Mouse (Mus musculus): ENCODE results near the gene Capn5.

The Capn5 gene

GRCm38 (mm10) chr7:98145842-98146446 lies 32.1 kb downstream of the Capn5 start:
- no peak for DNase-seq

- no peak for DNase-seq
These were observed 32.7 kb downstream of the Capn5 start, which contains the start of gene Omp for GRCm38 (mm10) chr7:98145402-98145801. TSS of gene Omp (minus strand) at chr7:98145502.

- no peak for DNase-seq
These were observed 35.4 kb downstream of the Capn5 start for GRCm38 (mm10) chr7:98142648-98143047.

- DNase-seq: no peak
These were observed 35.8 kb downstream of the Capn5 start for GRCm38 (mm10) chr7:98142247-98142646.

- DNase-seq: peak; percentile 37
These were observed 36.9 kb downstream of the Capn5 start for GRCm38 (mm10) chr7:98141206-98141605.

- no peak for DNase-seq
These were observed 37.5 kb downstream of the Capn5 start for GRCm38 (mm10) chr7:98140597-98140996.

GRCm38 (mm10) chr7:98139216-98139615 lies 38.9 kb downstream of the Capn5 start:
- DNase-seq: no peak

GRCm38 (mm10) chr7:98137995-98138394 lies 40.1 kb downstream of the Capn5 start:
- no peak for DNase-seq

- no peak for DNase-seq
These were observed 40.5 kb downstream of the Capn5 start for GRCm38 (mm10) chr7:98137583-98137982.

- no peak for DNase-seq
These were observed 46.3 kb downstream of the Capn5 start for GRCm38 (mm10) chr7:98131751-98132150.

GRCm38 (mm10) chr7:98125473-98125872 lies 52.6 kb downstream of the Capn5 start:
- peak; percentile 54 for DNase-seq

GRCm38 (mm10) chr7:98124701-98125100 lies 53.4 kb downstream of the Capn5 start:
- no peak for DNase-seq

GRCm38 (mm10) chr7:98121673-98122072 lies 56.4 kb downstream of the Capn5 start:
- no peak for DNase-seq

GRCm38 (mm10) chr7:98121241-98121640 lies 56.8 kb downstream of the Capn5 start:
- no peak for DNase-seq

- DNase-seq: peak; percentile 83
These were observed 57.7 kb downstream of the Capn5 start for GRCm38 (mm10) chr7:98120325-98120724.

GRCm38 (mm10) chr7:98119961-98120232 lies 58.2 kb downstream of the Capn5 start:
- no peak for DNase-seq

GRCm38 (mm10) chr7:98119179-98119960 lies 58.7 kb downstream of the Capn5 start, which contains the start of gene Myo7a:
TSS of gene Myo7a (minus strand) at chr7:98119524.
- no peak for DNase-seq

- DNase-seq: no peak
These were observed 60.9 kb downstream of the Capn5 start for GRCm38 (mm10) chr7:98117012-98117660.

GRCm38 (mm10) chr7:98114656-98115055 lies 63.4 kb downstream of the Capn5 start:
- no peak for DNase-seq

- no peak for DNase-seq
These were observed 66.8 kb downstream of the Capn5 start for GRCm38 (mm10) chr7:98111233-98111632.

- no peak for DNase-seq
These were observed 68.3 kb downstream of the Capn5 start for GRCm38 (mm10) chr7:98109771-98110170.

GRCm38 (mm10) chr7:98108636-98109430 lies 69.2 kb downstream of the Capn5 start:
- no peak for DNase-seq

GRCm38 (mm10) chr7:98106272-98106671 lies 71.8 kb downstream of the Capn5 start:
- no peak for DNase-seq
